Mouse (Mus musculus) neutrophil, adult 5-6 weeks (primary cell): ENCODE measurements around the gene Btnl6. TPM values are rescaled to one million over a fixed set of nuclear protein-coding genes. Genes with fewer than 3 reads are reported as not detected.
"Not testable (repeated sequence)": the region's sequence is repeated elsewhere in the genome, so short reads cannot be mapped to it uniquely, and the experiment has no call there.

Experiments
- ATAC-seq: fragments of 151-379, 151-347 bp; 2 replicates; pipeline ENCODE4 v1.8.0; 2017; ENCODE audit warnings: mild to moderate bottlenecking, moderate TSS enrichment; ENCODE audit not compliant: insufficient number of reproducible peaks, poor library complexity, low FRiP score, severe bottlenecking; ENCODE audit errors: extremely low read depth
- total RNA-seq: library from RNA; stranded (forward); fragments of 200-1000 nt; gene quantifications from 2 replicates; pipeline ENCODE4 v1.2.3, GENCODE M21; 2017

Btnl6 gene
- total RNA-seq: not detected in 2 replicates

DNA sequence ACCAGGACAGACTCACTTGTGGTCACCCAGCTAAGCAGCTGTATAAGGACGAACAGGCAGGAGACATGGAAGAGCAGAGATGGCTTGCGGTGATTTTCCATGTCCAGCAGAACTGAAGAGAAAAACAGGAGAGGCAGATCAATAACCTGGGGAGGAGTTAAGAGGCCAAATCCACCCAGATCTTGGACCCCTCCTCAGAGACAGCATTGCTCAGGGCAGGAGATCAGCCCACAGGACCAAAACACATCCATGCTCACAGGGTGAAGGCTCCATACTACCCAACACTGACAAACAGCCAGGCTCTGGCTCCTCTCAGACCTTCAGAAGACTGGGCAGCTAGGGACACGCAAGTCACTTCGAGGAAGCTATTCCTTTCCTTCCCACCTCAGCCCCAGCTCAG lies at the start of gene Btnl6:
Gene Btnl6, minus strand, starts transcription at position 101 of the 400 bp plus-strand sequence.
- no peak for ATAC-seq

DNA sequence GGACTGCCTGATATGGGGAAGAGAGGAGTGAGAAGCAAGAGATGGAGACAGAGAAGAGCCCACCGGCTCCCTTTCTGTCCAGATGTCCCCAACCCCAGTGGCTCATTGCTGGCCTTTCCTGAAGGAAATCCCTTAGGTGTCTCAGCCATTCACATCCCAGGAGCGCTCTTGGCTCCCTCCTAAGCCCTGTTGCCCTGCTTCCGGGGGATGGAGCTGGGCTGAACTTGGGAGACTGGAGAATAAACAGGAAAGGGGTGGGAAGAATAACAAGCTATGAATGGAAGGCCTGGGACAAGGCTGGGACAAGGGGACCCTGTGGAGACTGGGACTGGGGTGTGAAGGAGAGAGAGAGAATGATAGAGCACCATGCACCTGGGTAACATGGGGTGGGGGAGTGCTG lies 47.6 kb upstream of the Btnl6 start:
- ATAC-seq: no peak

DNA sequence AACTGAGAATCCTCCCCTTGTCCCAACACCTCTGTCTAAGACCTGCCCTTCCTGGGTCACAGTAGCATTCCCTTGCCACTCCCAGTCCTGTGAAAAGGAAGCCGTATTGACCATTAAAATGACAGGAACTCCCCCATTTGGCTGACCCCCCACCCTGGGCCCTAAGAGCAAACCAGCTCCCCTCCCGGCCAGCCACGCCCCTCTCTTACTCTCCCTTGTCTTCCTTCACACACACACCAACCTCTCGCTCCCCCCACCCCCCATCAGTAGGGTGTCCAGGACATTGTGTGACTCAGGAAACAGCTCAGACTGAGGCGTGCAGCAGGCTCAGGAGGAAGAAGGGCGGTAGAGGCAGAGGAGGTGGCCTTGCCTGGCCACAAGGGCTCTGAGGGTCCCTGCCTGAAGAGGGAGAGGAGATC lies 46.9 kb upstream of the Btnl6 start, which contains the start of gene Notch4:
Gene Notch4, plus strand, starts transcription at position 266 of the 419 bp plus-strand sequence.
- ATAC-seq: no peak

DNA sequence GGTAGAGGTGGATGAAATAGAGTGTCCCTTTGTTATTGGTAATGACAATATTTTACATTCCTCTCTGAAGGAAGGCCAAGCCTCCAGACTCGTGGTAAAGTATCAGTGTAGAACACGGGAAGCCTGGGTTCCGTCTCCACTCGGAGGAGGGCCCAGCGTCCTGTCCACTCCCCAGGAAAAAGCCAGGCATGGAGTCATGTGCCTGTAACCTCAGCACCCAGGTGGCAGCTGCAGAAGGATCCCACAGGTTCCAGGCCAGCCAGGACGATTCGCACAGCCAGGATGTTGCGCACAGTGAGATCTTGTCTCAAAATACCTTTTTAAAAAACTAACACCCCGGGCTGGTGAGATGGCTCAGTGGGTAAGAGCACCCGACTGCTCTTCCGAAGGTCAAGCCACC lies 46.2 kb upstream of the Btnl6 start:
- ATAC-seq: no peak

DNA sequence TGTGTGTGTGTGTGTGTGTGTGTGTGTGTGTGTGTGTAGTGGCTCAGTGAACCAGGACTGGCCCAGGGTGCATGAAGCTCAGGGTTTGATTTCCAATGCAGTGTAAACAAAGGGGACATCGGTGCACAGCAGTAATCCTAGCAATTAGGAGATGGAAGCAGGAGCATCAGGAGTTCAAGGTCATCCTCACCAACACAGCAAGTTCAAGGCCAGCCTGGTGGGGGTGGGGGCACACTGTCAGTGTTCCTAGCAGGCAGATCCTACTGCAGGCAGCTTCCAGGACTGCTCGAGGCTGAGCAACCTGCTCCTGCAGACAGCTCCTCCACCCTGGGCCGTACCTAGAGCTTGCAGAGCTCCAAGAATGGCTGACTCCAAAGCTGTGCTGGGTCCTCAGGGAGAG lies 45.4 kb upstream of the Btnl6 start:
- no peak for ATAC-seq

DNA sequence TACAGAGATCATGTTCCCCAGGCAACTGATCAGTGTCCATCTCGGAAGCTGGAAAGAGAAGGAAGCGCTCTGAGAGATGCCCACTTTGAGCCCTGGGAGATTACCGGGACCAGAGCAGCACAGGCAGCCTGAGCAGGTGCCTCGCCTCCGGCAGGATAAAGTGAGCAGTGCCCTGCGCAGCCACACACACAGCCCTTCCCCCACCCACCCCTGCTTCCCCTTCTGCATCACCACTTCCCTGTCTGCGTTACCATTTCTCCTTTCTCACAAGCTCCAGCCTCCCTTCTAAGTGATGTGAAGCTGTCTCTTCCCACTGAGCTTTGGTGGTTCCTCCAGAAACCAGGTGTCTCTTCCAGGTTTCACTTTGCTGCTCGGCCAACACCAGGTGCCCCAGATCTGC lies 44.0 kb upstream of the Btnl6 start:
- ATAC-seq: peak; percentile 77

DNA sequence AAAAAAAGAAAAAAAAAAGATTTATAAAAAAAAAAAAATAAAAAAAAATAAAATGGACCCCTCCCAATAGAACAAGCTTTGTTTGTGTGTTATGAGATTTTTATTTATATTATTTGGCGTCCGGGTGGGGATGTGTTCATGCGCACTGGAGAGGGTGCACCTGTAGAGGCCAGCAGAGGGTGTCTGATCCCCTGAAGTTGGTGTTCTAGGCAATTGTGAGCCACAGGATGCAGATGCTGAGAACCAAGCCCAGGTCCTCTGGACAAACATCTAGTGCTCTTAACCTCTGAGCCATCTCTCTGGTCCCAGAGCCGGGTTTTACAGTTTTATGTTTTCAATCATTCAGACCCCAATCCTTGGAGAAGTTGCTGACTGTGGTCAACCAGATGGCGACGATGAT lies 43.3 kb upstream of the Btnl6 start:
- ATAC-seq: no peak

DNA sequence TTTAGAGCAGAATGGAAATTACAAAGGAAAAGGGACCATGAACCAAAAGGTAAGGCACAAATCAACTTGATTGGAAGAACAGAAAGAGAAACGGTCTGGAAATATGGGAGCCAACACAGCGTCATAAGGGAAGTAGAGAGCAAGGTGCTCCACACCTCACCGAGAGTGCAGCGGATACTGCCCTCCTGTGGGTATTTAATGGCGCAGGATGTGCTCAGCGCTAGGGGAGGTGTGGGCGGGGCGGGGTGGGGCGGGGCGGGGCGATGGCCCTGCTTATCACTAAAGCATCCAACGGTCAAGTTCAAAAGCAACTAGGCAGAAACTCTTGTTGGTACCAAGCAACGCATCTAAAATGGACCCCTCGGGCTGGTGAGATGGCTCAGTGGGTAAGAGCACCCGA lies 42.7 kb upstream of the Btnl6 start:
- no peak for ATAC-seq

DNA sequence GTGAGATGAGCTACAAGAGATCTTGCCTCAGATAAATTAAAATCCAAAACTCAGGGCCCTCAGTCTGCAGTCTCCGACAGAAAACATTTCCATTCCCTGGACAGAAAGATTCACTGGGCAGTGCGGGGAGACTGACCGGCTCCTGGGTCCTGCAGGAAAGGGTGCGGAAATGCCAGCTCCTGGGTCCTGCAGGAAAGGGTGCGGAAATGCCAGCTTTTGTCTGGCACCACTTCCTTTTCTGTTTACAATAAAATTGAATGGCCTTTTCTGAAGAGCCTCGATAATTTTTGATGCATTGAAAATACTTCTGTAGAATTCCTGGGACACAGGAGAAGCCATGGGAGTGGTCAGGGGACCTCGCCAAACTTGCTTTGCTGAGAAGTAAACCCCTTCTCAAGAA lies 42.0 kb upstream of the Btnl6 start:
- no peak for ATAC-seq

DNA sequence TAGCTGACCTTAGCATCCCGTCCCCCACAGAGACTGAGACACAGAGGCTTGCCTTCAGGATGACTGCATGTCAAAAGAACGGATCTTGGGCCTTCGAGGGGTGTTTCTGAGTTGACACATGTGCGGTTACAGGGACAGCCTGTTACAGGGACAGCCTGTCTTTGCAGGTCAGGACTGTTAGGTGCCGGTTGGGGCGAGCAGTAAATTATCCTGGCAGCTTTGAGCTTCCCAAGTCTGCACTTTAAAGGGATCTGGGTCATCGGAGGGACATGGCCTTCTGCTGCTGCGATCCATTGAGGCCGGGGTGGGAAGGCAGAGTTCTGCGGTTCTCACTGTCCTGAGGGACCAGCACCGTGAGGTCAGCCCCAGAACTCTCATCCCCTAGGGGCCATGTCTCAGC lies 40.3 kb upstream of the Btnl6 start:
- ATAC-seq: no peak

DNA sequence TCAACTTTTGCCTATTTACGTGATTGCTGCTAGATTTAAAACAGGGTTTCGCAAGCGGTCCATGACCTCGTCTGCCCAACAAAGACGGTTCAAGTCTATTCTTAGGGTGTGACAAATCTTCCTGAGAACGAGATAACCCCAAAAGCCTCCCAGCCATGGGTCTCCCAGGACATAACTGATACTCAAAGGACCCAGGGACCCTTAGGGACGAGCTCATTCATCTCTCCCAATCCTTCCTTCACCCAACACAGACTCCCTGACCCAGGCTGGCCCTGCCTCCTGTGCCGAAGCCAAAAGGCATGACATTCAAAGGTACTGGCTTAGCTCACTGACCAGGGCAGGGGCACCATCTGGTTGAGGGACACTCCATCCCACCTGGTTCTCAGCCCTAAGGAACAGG lies 39.3 kb upstream of the Btnl6 start:
- ATAC-seq: no peak

DNA sequence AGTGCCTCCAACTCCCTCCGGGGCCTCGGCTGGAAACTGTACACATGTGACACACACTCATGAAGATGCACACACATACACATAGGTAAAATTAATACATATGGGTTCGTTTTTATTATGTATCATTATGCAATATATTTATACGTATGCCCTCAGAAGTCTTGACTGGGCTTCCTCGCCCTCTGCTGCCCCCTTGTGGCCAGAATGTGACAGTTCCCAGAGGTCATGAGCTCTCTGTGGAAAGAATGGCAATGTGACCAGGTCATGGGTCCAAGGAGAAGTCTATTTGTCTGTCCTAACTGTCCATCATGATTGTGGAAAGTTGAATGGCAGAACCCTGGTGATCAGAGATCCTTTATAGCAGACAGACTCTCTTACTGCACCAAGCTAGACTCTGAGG lies 38.3 kb upstream of the Btnl6 start:
- peak; percentile 78 for ATAC-seq

DNA sequence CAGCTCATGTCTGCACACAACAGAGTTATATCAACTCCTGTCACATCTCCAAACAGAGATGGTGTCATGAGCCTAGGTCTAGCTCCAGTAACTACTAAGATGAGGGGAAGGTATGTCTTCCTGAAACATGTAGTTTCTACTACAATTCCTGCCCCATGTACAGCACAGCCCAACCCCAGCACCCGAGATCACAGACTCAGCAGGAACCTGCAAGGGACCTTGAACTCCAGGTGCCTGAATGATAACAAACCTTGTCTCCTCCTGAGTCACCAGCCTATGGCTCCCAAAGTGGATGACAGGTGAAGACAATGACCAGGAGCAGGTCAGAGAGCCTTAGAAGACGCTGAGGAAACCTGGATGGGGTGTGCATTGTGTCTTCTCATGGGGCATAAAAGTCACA lies 32.7 kb upstream of the Btnl6 start:
- ATAC-seq: no peak

DNA sequence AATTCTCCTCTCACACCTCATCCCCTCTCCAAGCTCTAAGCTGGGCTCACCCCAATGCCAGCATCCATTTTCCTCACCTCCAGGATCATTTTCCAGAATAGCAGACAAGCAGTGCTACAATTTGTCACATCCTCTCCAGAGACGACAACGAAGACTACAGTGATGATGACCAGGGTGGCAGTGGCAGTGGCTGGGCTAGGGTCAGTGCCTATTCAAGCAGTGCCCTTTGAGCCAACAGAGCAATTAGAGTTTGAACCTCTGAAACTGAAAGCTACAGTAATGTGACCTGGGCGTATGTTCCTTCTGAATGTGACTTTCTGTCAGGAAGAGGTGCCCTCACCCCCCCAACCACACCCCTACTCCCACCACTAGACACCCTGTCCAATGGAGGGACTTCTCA lies 32.0 kb upstream of the Btnl6 start:
- ATAC-seq: no peak

DNA sequence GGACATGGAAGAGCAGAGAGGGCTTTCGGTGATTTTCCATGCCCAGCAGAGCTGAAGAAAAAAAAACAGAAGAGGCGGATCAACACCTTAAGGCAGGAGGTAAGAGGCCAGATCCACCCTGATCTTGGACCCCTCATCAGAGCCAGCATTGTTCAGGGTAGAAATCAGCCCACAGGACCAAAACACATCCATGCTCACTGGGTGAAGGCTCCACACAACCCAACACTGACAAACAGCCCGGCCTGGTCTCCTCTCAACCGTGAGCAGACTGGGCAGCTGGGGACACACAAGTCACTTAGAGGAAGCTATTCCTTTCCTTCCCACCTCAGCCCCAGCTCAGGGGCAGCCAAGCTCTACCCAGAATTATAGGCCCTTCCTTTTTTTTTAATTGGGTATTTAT lies 30.4 kb upstream of the Btnl6 start:
- no peak for ATAC-seq

DNA sequence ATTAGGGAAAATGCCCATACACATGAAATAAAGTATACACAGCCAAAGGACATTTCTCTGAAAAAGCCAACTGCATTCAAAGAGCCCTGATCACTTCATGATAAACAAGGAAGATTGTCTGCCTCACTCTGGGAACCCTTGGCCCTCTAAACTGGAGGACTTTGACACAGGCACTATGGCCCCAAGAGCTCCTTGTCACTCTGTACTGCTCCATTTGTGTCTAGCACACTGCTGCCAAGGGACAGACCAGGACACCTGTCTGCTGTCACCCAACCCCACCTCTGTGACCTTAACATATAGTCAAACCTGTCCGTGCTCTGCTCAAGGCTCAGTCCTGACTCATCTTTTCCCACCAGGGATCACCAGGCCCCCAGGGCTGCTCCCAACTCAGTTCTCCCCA lies 29.6 kb upstream of the Btnl6 start:
- ATAC-seq: no peak

DNA sequence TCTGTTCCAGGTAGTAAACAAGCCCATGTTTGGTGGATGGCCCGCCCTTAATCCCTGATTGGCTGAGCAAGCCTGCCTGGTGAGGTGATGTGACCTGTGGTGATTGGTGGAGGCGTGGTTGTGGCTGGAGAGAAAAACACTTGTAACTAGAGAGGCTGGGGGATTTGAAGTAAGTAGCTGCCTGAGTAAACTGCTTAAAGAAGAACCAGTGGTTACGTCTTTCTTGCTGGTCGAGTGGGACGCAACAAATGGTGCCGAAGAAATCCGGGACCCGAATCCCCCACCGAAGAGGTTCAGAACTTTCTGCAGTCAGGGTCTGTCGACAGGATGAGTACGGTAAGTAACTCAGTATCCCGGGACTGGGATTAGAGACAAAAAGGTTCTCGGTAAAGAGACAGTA lies 26.4 kb upstream of the Btnl6 start:
- ATAC-seq: not testable (repeated sequence)

DNA sequence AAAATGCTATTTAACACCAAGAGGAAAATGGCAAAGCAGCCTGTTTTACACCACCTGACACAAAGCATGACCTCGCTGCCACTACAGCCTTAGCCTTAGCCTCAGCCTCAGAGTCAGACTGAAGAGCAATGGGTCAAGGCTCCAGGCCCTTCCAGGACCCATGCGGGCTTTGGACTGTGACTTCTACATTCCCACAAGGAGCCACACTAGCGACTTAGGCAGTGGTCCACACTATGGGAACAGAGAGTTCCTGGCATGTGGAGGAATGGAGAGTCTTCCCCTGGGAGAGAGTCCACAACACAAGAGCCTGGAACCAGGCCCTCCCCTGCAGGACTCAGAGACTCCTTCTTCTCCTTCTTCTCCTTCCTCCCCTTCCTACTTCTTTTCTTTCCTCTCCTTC lies 15.5 kb upstream of the Btnl6 start:
- no peak for ATAC-seq

DNA sequence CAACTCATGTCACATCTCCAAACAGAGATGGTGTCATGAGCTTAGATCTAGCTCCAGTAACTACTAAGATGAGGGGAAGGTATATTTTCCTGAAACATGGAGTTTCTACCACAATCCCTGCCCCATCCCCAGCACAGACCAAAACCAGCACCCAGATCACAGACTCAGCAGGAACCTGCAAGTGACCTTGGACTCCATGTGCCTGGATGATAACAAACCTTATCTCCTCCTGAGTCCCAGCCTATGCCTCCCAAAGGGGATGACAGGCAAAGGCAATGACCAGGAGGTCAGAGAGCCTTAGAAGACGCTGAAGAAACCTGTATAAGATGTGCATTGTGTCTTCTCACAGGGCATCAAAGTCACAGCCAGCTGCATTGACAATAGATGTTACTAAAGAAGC lies 1.8 kb upstream of the Btnl6 start:
- ATAC-seq: no peak

DNA sequence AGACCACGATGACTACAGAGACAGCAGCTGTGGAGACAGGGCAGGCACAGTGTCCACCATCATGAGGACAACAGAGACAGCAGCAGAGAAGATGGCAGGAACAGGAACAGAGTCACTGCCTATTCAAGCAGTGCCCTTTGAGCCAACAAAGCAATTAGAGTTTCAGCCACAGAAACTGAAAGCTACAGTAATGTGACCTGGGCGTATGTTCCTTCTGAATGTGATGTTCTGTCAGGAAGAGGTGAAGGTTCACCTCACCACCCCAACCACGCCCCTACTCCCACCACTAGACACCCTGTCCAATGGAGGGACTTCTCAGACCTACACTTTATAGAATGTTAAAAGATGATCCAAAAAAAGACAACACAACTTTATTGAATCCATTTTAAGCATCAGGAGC lies 1.4 kb upstream of the Btnl6 start:
- not testable (repeated sequence) for ATAC-seq

DNA sequence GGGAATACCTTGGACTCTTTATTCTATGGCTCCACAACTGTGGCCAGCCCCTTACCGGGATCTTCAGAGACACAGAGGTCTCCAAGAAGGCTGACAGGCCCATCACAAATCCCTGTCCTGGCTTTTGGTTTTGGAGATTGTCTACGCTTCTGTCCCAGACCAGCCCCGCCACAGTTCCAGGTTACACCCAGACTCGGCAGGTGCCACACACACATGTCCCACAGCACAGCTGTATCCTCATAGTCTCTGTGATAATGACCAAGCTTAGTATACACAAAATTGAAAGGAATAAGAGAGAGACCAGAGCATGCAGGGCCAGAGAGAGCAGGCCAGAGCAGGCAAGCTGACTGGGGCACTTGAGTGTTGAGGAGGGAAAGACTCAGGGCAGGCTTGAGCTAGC lies 643 bp upstream of the Btnl6 start:
- no peak for ATAC-seq

DNA sequence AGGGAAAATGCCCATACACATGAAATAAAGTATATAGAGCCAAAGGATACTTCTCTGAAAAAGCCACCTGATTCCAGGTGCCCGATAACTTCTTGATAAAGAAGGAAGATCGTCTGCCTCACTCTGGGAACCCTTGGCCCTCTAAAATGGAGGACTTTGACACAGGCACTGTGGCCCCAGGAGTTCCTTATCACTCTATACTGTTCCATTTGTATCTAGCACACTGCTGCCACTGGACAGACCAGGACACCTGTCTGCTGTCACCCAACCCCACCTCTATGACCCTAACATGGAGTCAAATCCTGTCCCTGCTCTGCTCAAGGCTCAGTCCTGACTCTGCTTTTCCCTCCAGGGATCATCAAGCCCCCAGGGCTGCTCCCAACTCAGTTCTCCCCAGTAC lies 638 bp downstream of the Btnl6 start:
- ATAC-seq: no peak
